Mouse (Mus musculus): ENCODE measurements around the gene Gja6. TPM values are rescaled to one million over a fixed set of nuclear protein-coding genes. Genes with fewer than 3 reads are reported as not detected.

The Gja6 gene
- total and polyA plus RNA-seq, 2 experiments from 2014 or later = 0.25 to 1.6 TPM

GRCm38 (mm10) chrX:160906477-160906876 lies 375 bp downstream of the Gja6 start:
- DNase-seq (ENCODE audit: low spot score) (no peak), ATAC-seq (no peak)
- Histone ChIP-seq H3K9me3 (ENCODE audit: low read length) (no peaks in the 10 kb centered on the region), H3K27ac (no peak overlapping the region), H3K9ac (replicated peaks; ENCODE audit: low read length) (no peak overlapping the region), H3K4me2 (ENCODE audit: low read depth, low read length) (no peak overlapping the region), H3K4me1 (ENCODE audit: insufficient read depth, low read length) (no peaks in the 10 kb centered on the region), H3K36me3 (ENCODE audit: insufficient read depth, low read length) (no peaks in the 10 kb centered on the region), H3K4me3 (ENCODE audit: low read length) (no peak overlapping the region), H3K27me3 (ENCODE audit: insufficient read depth, low read length) (no peaks in the 10 kb centered on the region)
- TF ChIP-seq CTCF (IDR thresholded peaks at IDR 0.05; ENCODE audit: low read depth) = no peak
- 82% methylated on average over 4 of the region's 4 CpGs for WGBS

- no peaks in the 10 kb centered on the region for H3K9me3 ChIP-seq (ENCODE audit: low read length)
- no peak for TF ChIP-seq CTCF (IDR thresholded peaks at IDR 0.05; ENCODE audit: low read depth)
- 80% methylated on average over 4 of the region's 4 CpGs for WGBS
Observed at GRCm38 (mm10) chrX:160905913-160906312, 939 bp downstream of the Gja6 start.

GRCm38 (mm10) chrX:160905041-160905678 lies 1.7 kb downstream of the Gja6 start:
- ATAC-seq = no peak
- 74% methylated on average over 2 of the region's 2 CpGs for WGBS

More at GRCm38 (mm10) chrX:160905913-160906312, 939 bp downstream of the Gja6 start:
- H3K4me3 ChIP-seq (ENCODE audit: low read length) = no peak overlapping the region
- no peak overlapping the region for H3K9ac ChIP-seq (replicated peaks; ENCODE audit: low read length)
- no peaks in the 10 kb centered on the region for H3K36me3 ChIP-seq (ENCODE audit: insufficient read depth, low read length)
- H3K27me3 ChIP-seq (ENCODE audit: insufficient read depth, low read length) = no peaks in the 10 kb centered on the region
- H3K4me2 ChIP-seq (ENCODE audit: low read depth, low read length) = no peak overlapping the region
- DNase-seq (ENCODE audit: low spot score) (no peak), ATAC-seq (no peak)
- H3K27ac ChIP-seq = no peak overlapping the region
- H3K4me1 ChIP-seq (ENCODE audit: insufficient read depth, low read length) = no peaks in the 10 kb centered on the region

GRCm38 (mm10) chrX:160901118-160901517 lies 5.7 kb downstream of the Gja6 start:
- H3K9me3 ChIP-seq (ENCODE audit: low read length) = no peaks in the 10 kb centered on the region
- ATAC-seq = no peak
- no peak for TF ChIP-seq CTCF (IDR thresholded peaks at IDR 0.05; ENCODE audit: low read depth)
- no peak overlapping the region for H3K27ac ChIP-seq
- 96% methylated on average over 2 of the region's 2 CpGs for WGBS
- no peak overlapping the region for H3K9ac ChIP-seq (replicated peaks; ENCODE audit: low read length)
- no peaks in the 10 kb centered on the region for H3K27me3 ChIP-seq (ENCODE audit: insufficient read depth, low read length)
- no peaks in the 10 kb centered on the region for H3K36me3 ChIP-seq (ENCODE audit: insufficient read depth, low read length)
- H3K4me3 ChIP-seq (ENCODE audit: low read length) = no peak overlapping the region
- no peaks in the 10 kb centered on the region for H3K4me1 ChIP-seq (ENCODE audit: insufficient read depth, low read length)
- DNase-seq (ENCODE audit: low spot score) = no peak
- H3K4me2 ChIP-seq (ENCODE audit: low read depth, low read length) = no peak overlapping the region

More at GRCm38 (mm10) chrX:160905041-160905678, 1.7 kb downstream of the Gja6 start:
- no peaks in the 10 kb centered on the region for H3K4me1 ChIP-seq (ENCODE audit: insufficient read depth, low read length)
- no peak overlapping the region for H3K9ac ChIP-seq (replicated peaks; ENCODE audit: low read length)
- no peak overlapping the region for H3K27ac ChIP-seq
- DNase-seq (ENCODE audit: low spot score) = no peak
- no peak for TF ChIP-seq CTCF (IDR thresholded peaks at IDR 0.05; ENCODE audit: low read depth)
- no peak overlapping the region for H3K4me2 ChIP-seq (ENCODE audit: low read depth, low read length)
- H3K27me3 ChIP-seq (ENCODE audit: insufficient read depth, low read length) = no peaks in the 10 kb centered on the region
- no peaks in the 10 kb centered on the region for H3K9me3 ChIP-seq (ENCODE audit: low read length)
- no peak overlapping the region for H3K4me3 ChIP-seq (ENCODE audit: low read length)
- H3K36me3 ChIP-seq (ENCODE audit: insufficient read depth, low read length) = no peaks in the 10 kb centered on the region

- no peak overlapping the region for H3K9ac ChIP-seq (replicated peaks; ENCODE audit: low read length)
- H3K4me3 ChIP-seq (ENCODE audit: low read length) = no peak overlapping the region
- no peak overlapping the region for H3K27ac ChIP-seq
- H3K4me2 ChIP-seq (ENCODE audit: low read depth, low read length) = no peak overlapping the region
- no peaks in the 10 kb centered on the region for H3K4me1 ChIP-seq (ENCODE audit: insufficient read depth, low read length)
- ATAC-seq = no peak
- TF ChIP-seq CTCF (IDR thresholded peaks at IDR 0.05; ENCODE audit: low read depth) = no peak
- no peak for DNase-seq (ENCODE audit: low spot score)
- 53% methylated on average over 1 of the region's 1 CpGs for WGBS
- no peaks in the 10 kb centered on the region for H3K27me3 ChIP-seq (ENCODE audit: insufficient read depth, low read length)
- H3K36me3 ChIP-seq (ENCODE audit: insufficient read depth, low read length) = no peaks in the 10 kb centered on the region
- no peaks in the 10 kb centered on the region for H3K9me3 ChIP-seq (ENCODE audit: low read length)
Observed at GRCm38 (mm10) chrX:160892077-160892476, 14.8 kb downstream of the Gja6 start.

- H3K9me3 ChIP-seq (ENCODE audit: low read length) = no peaks in the 10 kb centered on the region
- H3K4me2 ChIP-seq (ENCODE audit: low read depth, low read length) = no peak overlapping the region
- TF ChIP-seq CTCF (IDR thresholded peaks at IDR 0.05; ENCODE audit: low read depth) = no peak
- H3K9ac ChIP-seq (replicated peaks; ENCODE audit: low read length) = no peak overlapping the region
- DNase-seq (ENCODE audit: low spot score) (no peak), ATAC-seq (no peak)
- H3K4me3 ChIP-seq (ENCODE audit: low read length) = no peak overlapping the region
- no peaks in the 10 kb centered on the region for H3K36me3 ChIP-seq (ENCODE audit: insufficient read depth, low read length)
- H3K27me3 ChIP-seq (ENCODE audit: insufficient read depth, low read length) = no peaks in the 10 kb centered on the region
- WGBS = 38% methylated on average over 2 of the region's 2 CpGs
- no peaks in the 10 kb centered on the region for H3K4me1 ChIP-seq (ENCODE audit: insufficient read depth, low read length)
- H3K27ac ChIP-seq = no peak overlapping the region
Observed at GRCm38 (mm10) chrX:160886301-160886700, 20.6 kb downstream of the Gja6 start.

- Histone ChIP-seq H3K4me2 (ENCODE audit: low read depth, low read length) (no peak overlapping the region), H3K36me3 (ENCODE audit: insufficient read depth, low read length) (no peaks in the 10 kb centered on the region), H3K27me3 (ENCODE audit: insufficient read depth, low read length) (peaks cover 4% of the 10 kb centered on the region; the same call in 1 of the 2 replicates), H3K9me3 (ENCODE audit: low read length) (no peaks in the 10 kb centered on the region), H3K4me3 (ENCODE audit: low read length) (no peak overlapping the region), H3K9ac (replicated peaks; ENCODE audit: low read length) (no peak overlapping the region), H3K27ac (no peak overlapping the region), H3K4me1 (ENCODE audit: insufficient read depth, low read length) (no peaks in the 10 kb centered on the region)
- ATAC-seq (0 out of 2 replicates have a peak, but pooled peaks have one; percentile 7), DNase-seq (ENCODE audit: low spot score) (peak; percentile 30)
- 74% methylated on average over 4 of the region's 4 CpGs for WGBS
- TF ChIP-seq CTCF (IDR thresholded peaks at IDR 0.05; ENCODE audit: low read depth) = no peak
Observed at GRCm38 (mm10) chrX:160866576-160866975, 40.3 kb downstream of the Gja6 start.

All from hindbrain, postnatal 0 days (tissue).